Mouse (Mus musculus): ENCODE results near the gene Primpol. TPM values are rescaled to one million over a fixed set of nuclear protein-coding genes. Genes with fewer than 3 reads are reported as not detected.

Gene Primpol
- 7.1 and 7.7 TPM in 2 replicates for total RNA-seq (2012; rRNA removed)
- 10 to 100 TPM in 1 of 2 experiments, not detected in 1; 11.6 TPM for polyA plus RNA-seq (2012; ENCODE audit: insufficient read depth in 1 of 2, insufficient read length in 2 of 2, low read depth in 1 of 2, low replicate concordance in 2 of 2, missing spikeins in 1 of 2)

DNA sequence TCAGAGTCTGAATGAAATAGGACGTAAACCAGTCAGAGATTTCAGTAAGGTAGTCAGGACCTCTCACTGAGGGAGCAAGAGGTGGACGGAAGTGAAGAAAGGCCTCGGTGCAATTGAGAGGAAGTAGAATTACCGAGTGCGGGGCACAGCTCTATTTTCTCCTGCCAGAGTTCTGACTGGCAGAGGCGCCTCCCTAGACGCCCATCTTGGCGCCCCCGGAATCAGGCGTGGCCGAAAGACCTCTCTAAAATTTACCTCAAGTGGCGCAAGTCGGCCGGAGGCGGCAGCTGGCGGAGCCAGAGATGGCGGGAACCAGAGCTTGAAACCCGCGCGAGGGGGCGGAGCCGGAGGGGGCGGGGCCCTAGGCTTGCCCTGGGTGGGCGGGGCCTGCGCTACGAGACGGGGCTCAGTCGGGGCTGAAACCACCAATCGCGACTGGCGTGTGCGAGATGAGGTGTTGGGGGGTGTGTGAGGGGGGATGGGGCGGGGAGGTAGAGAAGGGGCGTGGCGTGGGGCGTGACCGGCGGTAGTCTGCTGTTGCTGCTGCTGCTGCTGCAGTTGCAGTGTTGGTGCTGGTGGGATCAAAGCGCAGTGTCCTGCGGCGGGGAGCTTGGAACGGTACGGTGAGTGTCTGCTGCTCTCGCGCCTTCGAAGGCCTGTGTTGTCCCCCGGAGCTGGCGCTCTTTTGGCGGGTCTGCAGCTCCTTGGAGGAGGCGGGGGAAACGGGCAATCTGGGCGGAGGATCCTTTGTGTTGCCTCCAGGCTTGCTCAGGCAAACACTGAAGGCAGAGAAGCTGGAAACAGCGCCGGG, at the start of gene Primpol, which contains the start of gene Casp3:
Primpol (minus strand) TSS at position 334 of the 811 bp plus-strand sequence.
Casp3 (plus strand) TSS at position 413 of the 811 bp plus-strand sequence.
- peak; percentile 98 for DNase-seq (ENCODE audit: low read depth, low spot score)
- Histone ChIP-seq H3K9ac (ENCODE audit: control insufficient read depth, low read depth, low read length, poor library complexity, severe bottlenecking) (peak within 1 kb of the TSS; percentile 86), H3K4me1 (ENCODE audit: control insufficient read depth in 1 of 2, insufficient read depth in 2 of 2, low read length in 2 of 2) (peaks cover 9 to 10% of the 10 kb centered on the region in 2 experiments), H3K27me3 (ENCODE audit: control insufficient read depth in 1 of 2, insufficient read depth in 2 of 2, low read length in 2 of 2) (no peaks in the 10 kb centered on the region), H3K9me3 (replicated peaks; ENCODE audit: insufficient read depth, low read length) (no peaks in the 10 kb centered on the region), H3K27ac (ENCODE audit: control insufficient read depth, low read depth, low read length) (peak within 1 kb of the TSS; percentile 90), H3K36me3 (ENCODE audit: control insufficient read depth in 1 of 2, insufficient read depth in 2 of 2, low read length in 2 of 2) (peaks cover 0 to 33% of the 10 kb centered on the region in 2 experiments; a peak in 3 of 4 replicates), H3K79me2 (ENCODE audit: control insufficient read depth, insufficient read depth, low read length, poor library complexity) (peaks cover 41% of the 10 kb centered on the region), H3K4me3 (ENCODE audit: control insufficient read depth in 1 of 2, insufficient read depth in 1 of 2, low read depth in 2 of 2, low read length in 2 of 2) (peak within 1 kb of the TSS; percentile 81 to 96)
- TF ChIP-seq MYB (IDR thresholded peaks at IDR 0.05; ENCODE audit: low read depth, low read length) (no peak), USF2 (IDR thresholded peaks at IDR 0.05; ENCODE audit: borderline replicate concordance in 1 of 2, insufficient read depth in 1 of 2, low read depth in 1 of 2, low read length in 2 of 2) (no peak), NRF1 (IDR thresholded peaks at IDR 0.05; ENCODE audit: insufficient read depth, low read depth, low read length, poor library complexity, severe bottlenecking) (no peak), SIN3A (IDR thresholded peaks at IDR 0.05; ENCODE audit: low read length) (peak; percentile 78), ZMIZ1 (IDR thresholded peaks at IDR 0.05; ENCODE audit: low read depth, low read length) (peak; percentile 98), ZC3H11A (IDR thresholded peaks at IDR 0.05; ENCODE audit: low read depth, low read length) (no peak), SMC3 (IDR thresholded peaks at IDR 0.05; ENCODE audit: low read depth, low read length) (no peak), NELFE (IDR thresholded peaks at IDR 0.05; ENCODE audit: low read depth, low read length) (peak; percentile 97), MEF2A (IDR thresholded peaks at IDR 0.05; ENCODE audit: extremely low read depth, insufficient replicate concordance, low read depth, low read length, poor library complexity, severe bottlenecking) (peak; percentile 39; the same call in 1 of the 2 replicates), CTCF (IDR thresholded peaks at IDR 0.05 in 2 of 3, conservative IDR thresholded peaks at IDR 0.05 in 1 of 3; ENCODE audit: control insufficient read depth in 1 of 3, insufficient read depth in 1 of 3, low read depth in 2 of 3, low read length in 3 of 3, poor library complexity in 1 of 3, severe bottlenecking in 1 of 3) (no peak), ELF1 (IDR thresholded peaks at IDR 0.05; ENCODE audit: low read depth, low read length) (no peak), MAX (IDR thresholded peaks at IDR 0.05; ENCODE audit: low read length) (peak; percentile 32; the same call in 1 of the 2 replicates), TAL1 (IDR thresholded peaks at IDR 0.05; ENCODE audit: low read length) (no peak), CHD1 (IDR thresholded peaks at IDR 0.05; ENCODE audit: low read depth, low read length) (no peak), BHLHE40 (IDR thresholded peaks at IDR 0.05; ENCODE audit: borderline replicate concordance, low read depth, low read length) (0 out of 2 replicates have a peak, but pooled peaks have one; percentile 22), HCFC1 (IDR thresholded peaks at IDR 0.05; ENCODE audit: low read depth, low read length) (peak; percentile 63), GABPA (IDR thresholded peaks at IDR 0.05; ENCODE audit: low read depth, low read length) (no peak), MAFK (IDR thresholded peaks at IDR 0.05; ENCODE audit: borderline replicate concordance, low read depth, low read length) (no peak), RCOR1 (IDR thresholded peaks at IDR 0.05; ENCODE audit: low read depth, low read length) (no peak), ZNF384 (IDR thresholded peaks at IDR 0.05; ENCODE audit: low read depth, low read length) (no peak), POLR2A (IDR thresholded peaks at IDR 0.05; ENCODE audit: control insufficient read depth in 1 of 2, insufficient read depth in 1 of 2, low read depth in 1 of 2, low read length in 2 of 2, poor library complexity in 1 of 2) (peak; percentile 78 to 94), USF1 (IDR thresholded peaks at IDR 0.05; ENCODE audit: low read depth, low read length) (peak; percentile 40; the same call in 1 of the 2 replicates), EP300 (IDR thresholded peaks at IDR 0.05; ENCODE audit: low read depth in 1 of 2, low read length in 2 of 2) (no peak; a peak in 1 of 4 replicates), TCF12 (IDR thresholded peaks at IDR 0.05; ENCODE audit: low read depth, low read length) (peak; percentile 69), UBTF (IDR thresholded peaks at IDR 0.05; ENCODE audit: borderline replicate concordance, insufficient read depth, low read depth, low read length) (0 out of 2 replicates have a peak, but pooled peaks have one; percentile 28), TBP (IDR thresholded peaks at IDR 0.05; ENCODE audit: low read depth, low read length) (peak; percentile 81), KAT2A (conservative IDR thresholded peaks at IDR 0.05; ENCODE audit: low read depth, low read length) (no peak), POLR2AphosphoS2 (IDR thresholded peaks at IDR 0.05; ENCODE audit: low read length) (peak; percentile 96), MYC (IDR thresholded peaks at IDR 0.05; ENCODE audit: low read depth, low read length) (peak; percentile 43; the same call in 1 of the 2 replicates), GATA1 (IDR thresholded peaks at IDR 0.05; ENCODE audit: low read depth, low read length) (no peak), CHD2 (IDR thresholded peaks at IDR 0.05; ENCODE audit: low read length) (no peak; the same call in 1 of the 2 replicates), RAD21 (IDR thresholded peaks at IDR 0.05; ENCODE audit: low read depth, low read length) (no peak), E2F4 (IDR thresholded peaks at IDR 0.05; ENCODE audit: borderline replicate concordance, low read depth, low read length) (peak; percentile 95), POLR2AphosphoS5 (IDR thresholded peaks at IDR 0.05; ENCODE audit: borderline replicate concordance, low read depth, low read length) (peak; percentile 81; the same call in 1 of the 2 replicates)
